Mouse (Mus musculus): Measurements from ENCODE around the gene Mgme1. TPM values are rescaled to one million over a fixed set of nuclear protein-coding genes. Genes with fewer than 3 reads are reported as not detected.

Gene Mgme1
- polyA plus RNA-seq, 1 experiment from 2014 or later: 14.6 TPM

- H3K36me3 ChIP-seq: no peaks in the 10 kb centered on the region
- H3K9ac ChIP-seq: no peak overlapping the region
- H3K4me2 ChIP-seq (replicated peaks): no peak overlapping the region
- H3K4me1 ChIP-seq: no peaks in the 10 kb centered on the region
- no peaks in the 10 kb centered on the region for H3K27me3 ChIP-seq (replicated peaks)
- H3K27ac ChIP-seq: no peak overlapping the region
- WGBS: 63% methylated on average over 2 of the region's 2 CpGs
- ATAC-seq (ENCODE audit: low FRiP score, low read depth): no peak
- no peak overlapping the region for H3K4me3 ChIP-seq
- H3K9me3 ChIP-seq: no peaks in the 10 kb centered on the region
Measured at GRCm38 (mm10) chr2:144239318-144239717, 31.1 kb upstream of the Mgme1 start.

GRCm38 (mm10) chr2:144240095-144240899, 30.2 kb upstream of the Mgme1 start:
- no peaks in the 10 kb centered on the region for H3K27me3 ChIP-seq (replicated peaks)
- no peak overlapping the region for H3K4me2 ChIP-seq (replicated peaks)
- H3K36me3 ChIP-seq: no peaks in the 10 kb centered on the region
- WGBS: 88% methylated on average over 3 of the region's 3 CpGs
- H3K27ac ChIP-seq: no peak overlapping the region
- H3K4me1 ChIP-seq: no peaks in the 10 kb centered on the region
- no peak for ATAC-seq (ENCODE audit: low FRiP score, low read depth)
- H3K4me3 ChIP-seq: no peak overlapping the region
- no peaks in the 10 kb centered on the region for H3K9me3 ChIP-seq
- no peak overlapping the region for H3K9ac ChIP-seq

- H3K36me3 ChIP-seq: peaks cover 10% of the 10 kb centered on the region
- 65% methylated on average over 7 of the region's 7 CpGs for WGBS
- H3K4me1 ChIP-seq: peaks cover 9% of the 10 kb centered on the region; the same call in 1 of the 2 replicates
- H3K9ac ChIP-seq: no peak overlapping the region
- no peak overlapping the region for H3K4me2 ChIP-seq (replicated peaks)
- H3K27me3 ChIP-seq (replicated peaks): no peaks in the 10 kb centered on the region
- H3K9me3 ChIP-seq: no peaks in the 10 kb centered on the region
- no peak for ATAC-seq (ENCODE audit: low FRiP score, low read depth)
- H3K4me3 ChIP-seq: no peak overlapping the region
- H3K27ac ChIP-seq: no peak overlapping the region
Measured at GRCm38 (mm10) chr2:144245464-144245863, 25.0 kb upstream of the Mgme1 start.

GRCm38 (mm10) chr2:144246270-144246669, 24.2 kb upstream of the Mgme1 start:
- H3K27ac ChIP-seq: no peak overlapping the region
- peaks cover 17% of the 10 kb centered on the region for H3K36me3 ChIP-seq
- H3K4me2 ChIP-seq (replicated peaks): no peak overlapping the region
- ATAC-seq (ENCODE audit: low FRiP score, low read depth): no peak
- WGBS: 90% methylated on average over 2 of the region's 2 CpGs
- H3K9me3 ChIP-seq: no peaks in the 10 kb centered on the region
- H3K4me3 ChIP-seq: no peak overlapping the region
- no peak overlapping the region for H3K9ac ChIP-seq
- H3K4me1 ChIP-seq: peaks cover 9% of the 10 kb centered on the region; the same call in 1 of the 2 replicates
- no peaks in the 10 kb centered on the region for H3K27me3 ChIP-seq (replicated peaks)

- no peak overlapping the region for H3K4me3 ChIP-seq
- WGBS: 48% methylated on average over 5 of the region's 5 CpGs
- H3K36me3 ChIP-seq: peaks cover 27% of the 10 kb centered on the region
- no peaks in the 10 kb centered on the region for H3K27me3 ChIP-seq (replicated peaks)
- ATAC-seq (ENCODE audit: low FRiP score, low read depth): no peak
- no peak overlapping the region for H3K27ac ChIP-seq
- no peak overlapping the region for H3K4me2 ChIP-seq (replicated peaks)
- peaks cover 9% of the 10 kb centered on the region; the same call in 1 of the 2 replicates for H3K4me1 ChIP-seq
- H3K9ac ChIP-seq: no peak overlapping the region
- H3K9me3 ChIP-seq: no peaks in the 10 kb centered on the region
Measured at GRCm38 (mm10) chr2:144247337-144247978, 23.0 kb upstream of the Mgme1 start.

- no peak overlapping the region for H3K4me3 ChIP-seq
- H3K9ac ChIP-seq: no peak overlapping the region
- H3K36me3 ChIP-seq: peaks cover 40% of the 10 kb centered on the region
- no peaks in the 10 kb centered on the region for H3K9me3 ChIP-seq
- H3K4me2 ChIP-seq (replicated peaks): no peak overlapping the region
- ATAC-seq (ENCODE audit: low FRiP score, low read depth): no peak
- no peaks in the 10 kb centered on the region for H3K27me3 ChIP-seq (replicated peaks)
- peaks cover 9% of the 10 kb centered on the region; the same call in 1 of the 2 replicates for H3K4me1 ChIP-seq
- WGBS: 37% methylated on average over 4 of the region's 4 CpGs
- no peak overlapping the region for H3K27ac ChIP-seq
Measured at GRCm38 (mm10) chr2:144248613-144249376, 21.7 kb upstream of the Mgme1 start.

GRCm38 (mm10) chr2:144250111-144250510, 20.4 kb upstream of the Mgme1 start:
- peaks cover 9% of the 10 kb centered on the region; the same call in 1 of the 2 replicates for H3K4me1 ChIP-seq
- H3K27ac ChIP-seq: no peak overlapping the region
- H3K36me3 ChIP-seq: peaks cover 53% of the 10 kb centered on the region
- no peak overlapping the region for H3K9ac ChIP-seq
- no peaks in the 10 kb centered on the region for H3K27me3 ChIP-seq (replicated peaks)
- no peaks in the 10 kb centered on the region for H3K9me3 ChIP-seq
- no peak overlapping the region for H3K4me2 ChIP-seq (replicated peaks)
- H3K4me3 ChIP-seq: no peak overlapping the region
- no peak for ATAC-seq (ENCODE audit: low FRiP score, low read depth)

GRCm38 (mm10) chr2:144262837-144263236, 7.6 kb upstream of the Mgme1 start:
- ATAC-seq (ENCODE audit: low FRiP score, low read depth): no peak
- H3K27ac ChIP-seq: no peak overlapping the region
- no peak overlapping the region for H3K4me2 ChIP-seq (replicated peaks)
- no peak overlapping the region for H3K9ac ChIP-seq
- no peaks in the 10 kb centered on the region; the same call in 1 of the 2 replicates for H3K4me1 ChIP-seq
- no peaks in the 10 kb centered on the region for H3K27me3 ChIP-seq (replicated peaks)
- H3K9me3 ChIP-seq: no peaks in the 10 kb centered on the region
- peaks cover 22% of the 10 kb centered on the region for H3K36me3 ChIP-seq
- no peak overlapping the region for H3K4me3 ChIP-seq
- WGBS: 90% methylated on average over 2 of the region's 2 CpGs

- no peak overlapping the region for H3K9ac ChIP-seq
- 79% methylated on average over 5 of the region's 5 CpGs for WGBS
- H3K27me3 ChIP-seq (replicated peaks): no peaks in the 10 kb centered on the region
- no peak overlapping the region for H3K4me2 ChIP-seq (replicated peaks)
- no peak for ATAC-seq (ENCODE audit: low FRiP score, low read depth)
- no peak overlapping the region for H3K4me3 ChIP-seq
- H3K27ac ChIP-seq: no peak overlapping the region
- H3K4me1 ChIP-seq: peaks cover 14% of the 10 kb centered on the region
- H3K9me3 ChIP-seq: no peaks in the 10 kb centered on the region
- H3K36me3 ChIP-seq: peaks cover 5% of the 10 kb centered on the region; the same call in 1 of the 2 replicates
Measured at GRCm38 (mm10) chr2:144264398-144265119, 5.9 kb upstream of the Mgme1 start.

- no peak for ATAC-seq (ENCODE audit: low FRiP score, low read depth)
- H3K4me2 ChIP-seq (replicated peaks): no peak overlapping the region
- 83% methylated on average over 3 of the region's 3 CpGs for WGBS
- no peak overlapping the region for H3K9ac ChIP-seq
- no peak overlapping the region for H3K27ac ChIP-seq
- H3K27me3 ChIP-seq (replicated peaks): no peaks in the 10 kb centered on the region
- peaks cover 14% of the 10 kb centered on the region for H3K4me1 ChIP-seq
- H3K4me3 ChIP-seq: no peak overlapping the region
- peaks cover 4% of the 10 kb centered on the region; the same call in 1 of the 2 replicates for H3K36me3 ChIP-seq
- no peaks in the 10 kb centered on the region for H3K9me3 ChIP-seq
Measured at GRCm38 (mm10) chr2:144265120-144265488, 5.4 kb upstream of the Mgme1 start.

- H3K4me3 ChIP-seq: no peak overlapping the region
- no peaks in the 10 kb centered on the region for H3K9me3 ChIP-seq
- no peak for ATAC-seq (ENCODE audit: low FRiP score, low read depth)
- peaks cover 4% of the 10 kb centered on the region; the same call in 1 of the 2 replicates for H3K36me3 ChIP-seq
- H3K9ac ChIP-seq: no peak overlapping the region
- H3K27me3 ChIP-seq (replicated peaks): no peaks in the 10 kb centered on the region
- no peak overlapping the region for H3K4me2 ChIP-seq (replicated peaks)
- 56% methylated on average over 4 of the region's 4 CpGs for WGBS
- peaks cover 14% of the 10 kb centered on the region for H3K4me1 ChIP-seq
- H3K27ac ChIP-seq: no peak overlapping the region
Measured at GRCm38 (mm10) chr2:144265916-144266683, 4.4 kb upstream of the Mgme1 start.

Data from neural tube, embryonic 12.5 days (tissue).